Mouse (Mus musculus): ENCODE data around the gene Sema5a. TPM values are rescaled to one million over a fixed set of nuclear protein-coding genes. Genes with fewer than 3 reads are reported as not detected.

Sema5a gene
- total RNA-seq (2023): under 1 TPM; 0.16 to 0.22 TPM

DNA sequence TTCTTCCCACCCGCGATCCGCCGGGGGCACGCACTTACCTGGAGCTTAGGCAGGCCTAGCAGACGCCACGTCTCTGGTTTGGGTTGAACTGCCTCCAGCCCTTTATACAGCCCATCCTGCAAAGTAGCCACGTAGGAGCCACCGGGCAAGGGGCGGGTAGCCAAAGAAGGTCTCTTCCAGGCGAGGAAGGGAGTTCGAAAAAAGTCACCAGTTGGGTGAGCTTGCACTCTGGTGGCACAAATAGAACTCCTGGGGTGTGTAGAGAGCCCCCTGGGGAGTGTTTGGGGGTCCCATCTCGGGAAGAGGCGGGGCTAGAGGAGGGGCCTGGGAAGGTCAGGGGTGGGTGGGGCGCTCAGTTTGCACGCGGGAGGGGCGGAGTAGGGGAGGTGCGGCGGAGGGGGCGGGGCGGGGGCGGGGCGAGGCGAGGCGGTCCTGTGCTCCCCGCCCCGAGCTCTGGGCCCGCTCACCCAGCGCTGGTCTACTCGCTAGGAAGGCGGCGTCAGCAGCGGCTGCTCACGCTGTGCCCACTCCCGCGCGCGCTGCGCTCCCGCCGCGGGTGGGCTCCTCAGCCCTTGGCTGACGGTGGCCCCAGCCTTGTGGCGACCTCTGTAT lies at the start of gene Sema5a:
Gene Sema5a (plus strand): TSS at position 467 of the 612 bp plus-strand sequence.

Other genes starting within 250 kb of the Sema5a start
- not detected for gene Tas2r119, start 67.5 kb upstream of the Sema5a start, total RNA-seq (2023)